Mouse (Mus musculus): ENCODE data around the gene Fry. TPM values are rescaled to one million over a fixed set of nuclear protein-coding genes. Genes with fewer than 3 reads are reported as not detected.

Fry gene
- polyA plus RNA-seq, 1 experiment from 2014 or later: 2.5 TPM

DNA sequence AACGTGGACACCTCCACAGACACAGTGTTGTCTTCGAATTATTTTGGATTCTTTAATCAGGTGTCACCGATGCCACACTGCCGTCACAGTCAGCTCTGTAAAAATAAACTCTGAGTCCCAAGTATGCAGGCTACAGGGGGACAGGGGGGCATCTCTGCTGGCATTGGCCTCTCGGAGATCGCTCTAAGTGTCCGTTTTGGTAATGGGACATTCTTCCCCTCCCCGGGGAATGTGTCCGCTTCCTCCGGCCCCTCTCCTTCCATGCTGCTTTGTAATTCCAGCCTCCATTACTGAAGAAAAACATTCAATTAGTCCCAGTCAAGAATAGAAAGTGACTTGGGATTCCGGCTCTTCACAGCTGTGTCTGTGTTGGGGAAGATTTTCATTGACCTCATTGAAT, 175.9 kb downstream of the Fry start:
- Histone ChIP-seq H3K4me1 (replicated peaks) (no peaks in the 10 kb centered on the region), H3K27ac (replicated peaks) (no peak overlapping the region), H3K9ac (no peak overlapping the region), H3K9me3 (replicated peaks) (no peaks in the 10 kb centered on the region), H3K36me3 (replicated peaks) (no peaks in the 10 kb centered on the region), H3K4me2 (no peak overlapping the region), H3K4me3 (replicated peaks) (no peak overlapping the region), H3K27me3 (no peaks in the 10 kb centered on the region)
- no peak for ATAC-seq (ENCODE audit: insufficient read depth)
- 69% methylated on average over 11 of the region's 11 CpGs for WGBS (ENCODE audit: insufficient replicate concordance)

GRCm38 (mm10) chr5:150295096-150295495, 176.7 kb downstream of the Fry start:
- no peaks in the 10 kb centered on the region for H3K27me3 ChIP-seq
- ATAC-seq (ENCODE audit: insufficient read depth): no peak

GRCm38 (mm10) chr5:150298969-150299368, 180.5 kb downstream of the Fry start:
- Histone ChIP-seq H3K4me1 (replicated peaks) (no peaks in the 10 kb centered on the region), H3K9ac (no peak overlapping the region), H3K27ac (replicated peaks) (no peak overlapping the region), H3K27me3 (no peaks in the 10 kb centered on the region), H3K4me2 (no peak overlapping the region), H3K9me3 (replicated peaks) (no peaks in the 10 kb centered on the region), H3K4me3 (replicated peaks) (no peak overlapping the region), H3K36me3 (replicated peaks) (no peaks in the 10 kb centered on the region)
- WGBS (ENCODE audit: insufficient replicate concordance): 67% methylated on average over 6 of the region's 6 CpGs
- no peak for ATAC-seq (ENCODE audit: insufficient read depth)

More at GRCm38 (mm10) chr5:150295096-150295495, 176.7 kb downstream of the Fry start:
- H3K4me2 ChIP-seq: no peak overlapping the region
- no peaks in the 10 kb centered on the region for H3K4me1 ChIP-seq (replicated peaks)
- no peaks in the 10 kb centered on the region for H3K36me3 ChIP-seq (replicated peaks)
- H3K4me3 ChIP-seq (replicated peaks): no peak overlapping the region
- 71% methylated on average over 11 of the region's 11 CpGs for WGBS (ENCODE audit: insufficient replicate concordance)
- no peaks in the 10 kb centered on the region for H3K9me3 ChIP-seq (replicated peaks)
- H3K9ac ChIP-seq: no peak overlapping the region
- H3K27ac ChIP-seq (replicated peaks): no peak overlapping the region

DNA sequence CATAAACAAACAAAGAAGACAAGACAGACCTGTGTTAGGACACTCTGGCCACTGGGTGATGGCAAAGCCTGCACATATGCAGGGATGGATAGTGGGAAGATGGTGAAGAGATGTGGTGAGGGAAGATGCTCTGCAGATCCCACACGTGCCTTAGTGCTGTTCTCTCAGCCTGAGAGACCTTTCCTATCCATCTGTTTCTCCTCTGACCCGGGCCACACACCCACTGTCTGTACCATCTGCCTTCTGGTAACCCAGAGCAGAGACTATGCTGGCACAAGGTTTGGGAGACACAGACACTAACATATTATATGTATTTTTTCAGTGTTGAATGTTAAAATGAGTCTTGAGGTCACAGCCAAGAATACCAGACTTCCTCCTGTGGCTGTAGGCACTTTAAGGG, 183.7 kb downstream of the Fry start:
- Histone ChIP-seq H3K27ac (replicated peaks) (no peak overlapping the region), H3K27me3 (no peaks in the 10 kb centered on the region), H3K4me1 (replicated peaks) (no peaks in the 10 kb centered on the region), H3K9ac (no peak overlapping the region), H3K36me3 (replicated peaks) (no peaks in the 10 kb centered on the region), H3K9me3 (replicated peaks) (no peaks in the 10 kb centered on the region), H3K4me3 (replicated peaks) (no peak overlapping the region), H3K4me2 (no peak overlapping the region)
- WGBS (ENCODE audit: insufficient replicate concordance): 53% methylated on average over 2 of the region's 2 CpGs
- ATAC-seq (ENCODE audit: insufficient read depth): no peak

- H3K27ac ChIP-seq (replicated peaks): no peak overlapping the region
- WGBS (ENCODE audit: insufficient replicate concordance): 60% methylated on average over 5 of the region's 5 CpGs
- H3K9ac ChIP-seq: no peak overlapping the region
- H3K4me1 ChIP-seq (replicated peaks): no peaks in the 10 kb centered on the region
- H3K4me2 ChIP-seq: no peak overlapping the region
- ATAC-seq (ENCODE audit: insufficient read depth): no peak
- H3K27me3 ChIP-seq: no peaks in the 10 kb centered on the region
- H3K36me3 ChIP-seq (replicated peaks): no peaks in the 10 kb centered on the region
- no peak overlapping the region for H3K4me3 ChIP-seq (replicated peaks)
- H3K9me3 ChIP-seq (replicated peaks): no peaks in the 10 kb centered on the region
These were observed 184.6 kb downstream of the Fry start for GRCm38 (mm10) chr5:150302996-150303395.

DNA sequence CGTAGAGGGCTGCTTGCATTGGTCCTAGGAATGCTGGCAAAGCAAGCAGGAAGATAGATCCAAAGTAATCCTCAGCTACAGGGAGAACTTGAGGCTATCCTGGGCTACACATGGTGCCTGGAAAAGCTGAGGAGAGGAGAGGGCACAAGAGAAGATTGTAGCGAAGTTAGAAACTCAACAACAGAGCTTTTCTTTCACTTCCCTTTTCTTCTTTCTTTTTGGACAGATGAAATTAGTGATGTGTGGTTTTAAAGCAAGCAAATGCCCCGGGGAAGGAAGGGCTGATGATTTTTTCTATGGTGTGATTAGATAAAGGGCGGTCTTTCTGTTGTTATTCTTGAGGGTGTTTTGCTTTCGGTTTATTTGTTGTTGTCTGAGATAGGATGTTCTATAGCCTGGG, 188.1 kb downstream of the Fry start:
- Histone ChIP-seq H3K27ac (replicated peaks) (no peak overlapping the region), H3K9ac (no peak overlapping the region), H3K36me3 (replicated peaks) (no peaks in the 10 kb centered on the region), H3K27me3 (no peaks in the 10 kb centered on the region), H3K4me1 (replicated peaks) (no peaks in the 10 kb centered on the region), H3K9me3 (replicated peaks) (no peaks in the 10 kb centered on the region), H3K4me2 (no peak overlapping the region), H3K4me3 (replicated peaks) (no peak overlapping the region)
- 44% methylated on average over 5 of the region's 5 CpGs for WGBS (ENCODE audit: insufficient replicate concordance)
- no peak for ATAC-seq (ENCODE audit: insufficient read depth)

GRCm38 (mm10) chr5:150313229-150313628, 194.8 kb downstream of the Fry start:
- Histone ChIP-seq H3K4me2 (no peak overlapping the region), H3K27ac (replicated peaks) (no peak overlapping the region), H3K27me3 (no peaks in the 10 kb centered on the region), H3K4me3 (replicated peaks) (no peak overlapping the region), H3K36me3 (replicated peaks) (no peaks in the 10 kb centered on the region), H3K9me3 (replicated peaks) (no peaks in the 10 kb centered on the region), H3K4me1 (replicated peaks) (no peaks in the 10 kb centered on the region), H3K9ac (no peak overlapping the region)
- 58% methylated on average over 2 of the region's 2 CpGs for WGBS (ENCODE audit: insufficient replicate concordance)
- no peak for ATAC-seq (ENCODE audit: insufficient read depth)

DNA sequence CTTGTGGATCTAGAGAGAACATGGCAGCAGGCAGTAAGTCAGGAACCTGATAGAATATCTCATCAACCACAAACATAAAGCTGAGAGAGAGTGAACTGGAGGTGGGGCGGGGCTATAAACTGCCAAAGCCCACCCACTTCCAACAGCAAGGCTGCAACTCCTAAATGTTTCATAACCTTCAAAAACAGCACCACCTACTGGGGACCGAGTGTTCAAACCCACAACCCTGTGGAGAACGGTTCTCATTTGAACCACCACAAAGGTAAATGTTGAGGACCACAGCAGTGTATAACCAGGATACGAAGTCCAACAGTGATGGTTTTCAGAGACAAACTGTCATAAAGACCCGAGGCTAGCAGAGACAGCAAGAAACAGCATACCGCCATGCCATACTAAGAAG, 196.1 kb downstream of the Fry start:
- no peaks in the 10 kb centered on the region for H3K4me1 ChIP-seq (replicated peaks)
- H3K9ac ChIP-seq: no peak overlapping the region
- 75% methylated on average over 6 of the region's 6 CpGs for WGBS (ENCODE audit: insufficient replicate concordance)
- H3K27me3 ChIP-seq: no peaks in the 10 kb centered on the region
- H3K27ac ChIP-seq (replicated peaks): no peak overlapping the region
- no peak overlapping the region for H3K4me3 ChIP-seq (replicated peaks)
- ATAC-seq (ENCODE audit: insufficient read depth): no peak
- no peak overlapping the region for H3K4me2 ChIP-seq
- H3K9me3 ChIP-seq (replicated peaks): no peaks in the 10 kb centered on the region
- no peaks in the 10 kb centered on the region for H3K36me3 ChIP-seq (replicated peaks)

DNA sequence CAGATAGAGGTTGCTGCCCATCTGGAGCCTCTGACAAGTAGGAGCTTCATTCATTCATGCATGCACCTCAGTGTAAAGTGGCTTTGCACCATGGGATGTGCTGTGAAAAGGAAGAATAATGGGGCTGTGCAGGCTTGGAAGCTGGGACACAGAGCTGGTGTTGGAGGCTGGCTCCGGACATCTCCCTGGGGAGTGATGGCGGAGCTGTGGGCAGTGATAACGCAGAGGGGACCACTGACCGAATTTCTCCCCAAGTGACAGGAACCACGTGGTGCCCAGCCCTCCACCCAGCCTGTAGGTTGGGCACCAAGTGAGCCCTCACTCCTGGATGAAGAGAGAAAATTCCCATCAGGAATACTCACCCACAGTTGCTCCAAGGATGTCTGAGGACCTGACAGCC, 207.0 kb downstream of the Fry start:
- Histone ChIP-seq H3K9ac (no peak overlapping the region), H3K27ac (replicated peaks) (no peak overlapping the region), H3K9me3 (replicated peaks) (no peaks in the 10 kb centered on the region), H3K36me3 (replicated peaks) (no peaks in the 10 kb centered on the region), H3K4me2 (no peak overlapping the region), H3K4me3 (replicated peaks) (no peak overlapping the region), H3K27me3 (no peaks in the 10 kb centered on the region), H3K4me1 (replicated peaks) (no peaks in the 10 kb centered on the region)
- WGBS (ENCODE audit: insufficient replicate concordance): 63% methylated on average over 5 of the region's 5 CpGs
- no peak for ATAC-seq (ENCODE audit: insufficient read depth)

GRCm38 (mm10) chr5:150328686-150329085, 210.2 kb downstream of the Fry start:
- Histone ChIP-seq H3K9ac (no peak overlapping the region), H3K27me3 (no peaks in the 10 kb centered on the region), H3K27ac (replicated peaks) (no peak overlapping the region), H3K9me3 (replicated peaks) (no peaks in the 10 kb centered on the region), H3K36me3 (replicated peaks) (no peaks in the 10 kb centered on the region), H3K4me2 (no peak overlapping the region), H3K4me1 (replicated peaks) (peaks cover 12% of the 10 kb centered on the region), H3K4me3 (replicated peaks) (no peak overlapping the region)
- 73% methylated on average over 6 of the region's 6 CpGs for WGBS (ENCODE audit: insufficient replicate concordance)
- ATAC-seq (ENCODE audit: insufficient read depth): no peak

DNA sequence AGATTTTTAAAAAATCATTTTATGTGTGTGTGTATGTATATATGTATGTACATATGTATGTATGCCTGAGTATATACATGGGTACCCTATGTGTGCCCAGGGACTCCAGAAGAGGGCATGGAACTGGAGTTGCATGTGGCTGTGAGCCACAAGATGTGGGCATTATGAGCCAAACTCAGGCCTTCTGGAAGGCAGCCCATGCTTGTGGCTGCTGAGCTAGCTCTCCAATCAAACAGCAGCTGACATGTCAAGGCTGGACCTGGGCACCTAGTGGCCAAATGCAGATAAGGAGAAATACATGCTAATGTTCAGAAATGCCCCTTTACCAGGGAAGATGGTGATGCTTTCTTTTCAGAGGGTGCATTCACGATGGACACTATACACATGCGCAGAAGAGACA, 213.4 kb downstream of the Fry start:
- no peak overlapping the region for H3K27ac ChIP-seq (replicated peaks)
- WGBS (ENCODE audit: insufficient replicate concordance): 79% methylated on average over 2 of the region's 2 CpGs
- no peak overlapping the region for H3K4me3 ChIP-seq (replicated peaks)
- H3K9ac ChIP-seq: no peak overlapping the region
- ATAC-seq (ENCODE audit: insufficient read depth): no peak
- H3K36me3 ChIP-seq (replicated peaks): no peaks in the 10 kb centered on the region
- no peaks in the 10 kb centered on the region for H3K27me3 ChIP-seq
- H3K4me2 ChIP-seq: no peak overlapping the region
- peaks cover 14% of the 10 kb centered on the region for H3K4me1 ChIP-seq (replicated peaks)
- no peaks in the 10 kb centered on the region for H3K9me3 ChIP-seq (replicated peaks)

DNA sequence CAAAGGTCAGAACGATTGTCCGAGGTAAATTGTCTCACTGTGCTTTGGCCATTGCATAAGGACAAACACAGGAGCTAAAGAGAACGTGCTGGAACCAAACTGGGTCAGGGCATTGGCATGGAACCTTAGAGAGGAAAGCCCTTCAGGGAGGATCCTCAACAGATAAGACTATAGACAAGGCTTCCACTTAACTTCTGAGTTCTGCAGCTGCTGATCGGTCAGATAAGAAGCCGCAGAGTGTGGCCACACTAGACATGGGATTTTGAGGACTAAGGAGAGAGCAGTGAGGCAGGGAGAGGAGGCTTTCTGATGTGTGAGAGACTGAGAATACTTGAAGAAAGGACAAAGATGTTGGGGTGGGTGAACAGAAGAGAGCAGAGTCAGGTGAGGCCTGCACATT, 214.4 kb downstream of the Fry start:
- no peaks in the 10 kb centered on the region for H3K27me3 ChIP-seq
- no peaks in the 10 kb centered on the region for H3K36me3 ChIP-seq (replicated peaks)
- H3K9ac ChIP-seq: no peak overlapping the region
- peaks cover 14% of the 10 kb centered on the region for H3K4me1 ChIP-seq (replicated peaks)
- 14% methylated on average over 5 of the region's 5 CpGs for WGBS (ENCODE audit: insufficient replicate concordance)
- no peak overlapping the region for H3K27ac ChIP-seq (replicated peaks)
- no peaks in the 10 kb centered on the region for H3K9me3 ChIP-seq (replicated peaks)
- no peak for ATAC-seq (ENCODE audit: insufficient read depth)
- H3K4me2 ChIP-seq: no peak overlapping the region
- no peak overlapping the region for H3K4me3 ChIP-seq (replicated peaks)
